Comparison of ENCODE assay signal across 18 mouse cellular contexts in the genomic region with DNA sequence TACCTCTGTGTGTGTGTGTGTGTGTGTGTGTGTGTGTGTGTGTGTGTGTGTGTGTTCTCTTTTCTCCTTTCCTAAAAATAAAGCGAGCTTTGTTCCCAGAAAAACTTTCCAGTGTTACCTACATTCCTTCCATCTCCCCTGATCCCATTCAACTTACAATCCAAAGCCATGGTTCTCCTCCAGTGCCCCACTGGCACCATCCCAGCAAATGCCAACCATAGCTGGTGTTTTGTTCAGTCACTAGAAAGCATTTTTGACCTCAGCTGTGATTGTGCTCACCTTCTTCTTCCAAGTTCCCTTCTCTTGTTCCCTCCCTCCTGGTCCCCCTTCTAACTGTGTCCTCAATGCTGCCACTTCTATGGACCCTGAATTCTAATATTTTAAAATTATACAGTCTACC.
A peak's percentile ranks its signal among the peaks of the same experiment; 100 is the strongest.
DNase-seq lines count a peak whose midpoint lies in the region; TF ChIP-seq lines count a peak whose summit lies in the region.
"Had no signal": no experiment of that assay in that cellular context is flagged by ENCODE, and none has a peak within 500 bp of the region (broad histone marks: within the 10 kb centered on the region; RNA-seq: fewer than 3 reads in every experiment).

No protein-coding gene starts in this region.

- no peak overlapping the region for H3K27ac ChIP-seq in CH12.LX (ENCODE audit: insufficient read depth, low read depth)
- no peak overlapping the region for H3K27ac ChIP-seq in hindbrain, embryonic 10.5 days
- H3K27ac ChIP-seq: hindbrain, postnatal 0 days; layer of hippocampus, adult 2 months; macrophage; midbrain, embryonic 15.5 days; neural tube, embryonic 13.5 days had no signal

- peak overlapping the region; percentile 40; the same call in 1 of the 2 replicates for H3K4me2 ChIP-seq in CH12.LX (ENCODE audit: insufficient read depth, low read depth, poor library complexity, severe bottlenecking)
- H3K4me2 ChIP-seq: midbrain, embryonic 15.5 days; neural tube, embryonic 13.5 days had no signal

- peak; percentile 55 to 63 for DNase-seq in heart, postnatal 10 days
- DNase-seq in heart, adult 8-10 months (ENCODE audit: low spot score): no peak
- no peak for DNase-seq in CH12.LX (ENCODE audit: extremely low read depth)
- peak; percentile 60 for DNase-seq in heart, postnatal 4 days
- DNase-seq in kidney, postnatal 36 days: peak; percentile 65 to 87
- DNase-seq in frontal cortex, postnatal 25 days (ENCODE audit: low spot score in 2 of 2): no peak
- DNase-seq in hindbrain, embryonic 10.5 days (ENCODE audit: low spot score): no peak
- DNase-seq: adrenal gland, postnatal 14 days; cerebellum, adult 9-10 months; gastrocnemius, postnatal 10 days; right cerebral cortex, postnatal 4 days; thymus, postnatal 14 days had no signal

- in situ Hi-C loops in CH12.LX (cut with MboI; ENCODE audit: low pct_ligation_motif_present, low pct_unique_long_range_greater_than_20kb, low sequenced_read_pairs): no loop called here

- no peaks in the 10 kb centered on the region for H3K79me2 ChIP-seq in CH12.LX (replicated peaks; ENCODE audit: control insufficient read depth, extremely low read depth, insufficient read depth, poor library complexity, severe bottlenecking)

- no peak overlapping the region for H3K4me3 ChIP-seq in CH12.LX (replicated peaks in 1 of 3; ENCODE audit: low read depth in 2 of 3, low read length in 2 of 3, poor library complexity in 1 of 3)
- H3K4me3 ChIP-seq in hindbrain, embryonic 10.5 days: no peak overlapping the region
- H3K4me3 ChIP-seq: layer of hippocampus, adult 2 months; midbrain, embryonic 15.5 days; myocyte; neural tube, embryonic 13.5 days had no signal

- no peak for TF ChIP-seq RAD21 in CH12.LX (IDR thresholded peaks at IDR 0.05; ENCODE audit: low read depth, low read length)

- 100% methylated on average over 1 of the region's 1 CpGs for WGBS in hindbrain, embryonic 10.5 days

- TF ChIP-seq CTCF in CH12.LX (conservative IDR thresholded peaks at IDR 0.05 in 1 of 2, IDR thresholded peaks at IDR 0.05 in 1 of 2; ENCODE audit: low read depth in 2 of 2, low read length in 2 of 2): no peak

- H3K9me3 ChIP-seq in CH12.LX (replicated peaks; ENCODE audit: low read length): no peaks in the 10 kb centered on the region
- H3K9me3 ChIP-seq in hindbrain, embryonic 10.5 days: no peaks in the 10 kb centered on the region
- H3K9me3 ChIP-seq: midbrain, embryonic 15.5 days; neural tube, embryonic 13.5 days had no signal

- no peaks in the 10 kb centered on the region for H3K36me3 ChIP-seq in CH12.LX (replicated peaks in 1 of 2; ENCODE audit: control insufficient read depth in 1 of 2, insufficient read depth in 1 of 2, low read length in 1 of 2)
- H3K36me3 ChIP-seq in hindbrain, embryonic 10.5 days: no peaks in the 10 kb centered on the region
- H3K36me3 ChIP-seq: midbrain, embryonic 15.5 days; neural tube, embryonic 13.5 days had no signal

- TF ChIP-seq EP300 in CH12.LX (IDR thresholded peaks at IDR 0.05; ENCODE audit: low read length): no peak

- no peaks in the 10 kb centered on the region for H3K27me3 ChIP-seq in CH12.LX (replicated peaks)
- H3K27me3 ChIP-seq in hindbrain, embryonic 10.5 days (ENCODE audit: insufficient read depth, poor library complexity, severe bottlenecking): no peaks in the 10 kb centered on the region
- H3K27me3 ChIP-seq: midbrain, embryonic 15.5 days; neural tube, embryonic 13.5 days had no signal

- dilution Hi-C loops in CH12.LX (cut with MboI; ENCODE audit: extremely low pct_ligation_motif_present, extremely low pct_unique_long_range_greater_than_20kb, low sequenced_read_pairs): no loop called here

- intact Hi-C loops in heart, postnatal 10 days (cut with DNase I): no loop called here

- H3K4me1 ChIP-seq in CH12.LX (ENCODE audit: control insufficient read depth in 1 of 2, insufficient read depth in 2 of 2): peaks cover 0 to 4% of the 10 kb centered on the region in 2 experiments; a peak in 1 of 4 replicates
- H3K4me1 ChIP-seq in hindbrain, embryonic 10.5 days (replicated peaks): no peaks in the 10 kb centered on the region
- H3K4me1 ChIP-seq: midbrain, embryonic 15.5 days; neural tube, embryonic 13.5 days had no signal

- no peak overlapping the region for H3K9ac ChIP-seq in CH12.LX (ENCODE audit: insufficient read depth, low read depth)
- H3K9ac ChIP-seq: midbrain, embryonic 15.5 days; neural tube, embryonic 13.5 days had no signal

- TF ChIP-seq POLR2A in CH12.LX (IDR thresholded peaks at IDR 0.05; ENCODE audit: low read depth, low read length): no peak

TF ChIP-seq in CH12.LX, 34 proteins besides CTCF, POLR2A, EP300 and RAD21:
- TF ChIP-seq ZMIZ1 (IDR thresholded peaks at IDR 0.05; ENCODE audit: low read depth, low read length) (no peak), UBTF (IDR thresholded peaks at IDR 0.05; ENCODE audit: low read depth, low read length) (no peak), POLR2AphosphoS2 (IDR thresholded peaks at IDR 0.05; ENCODE audit: low read depth, low read length) (no peak), CHD1 (IDR thresholded peaks at IDR 0.05; ENCODE audit: low read depth, low read length) (no peak), USF2 (conservative IDR thresholded peaks at IDR 0.05; ENCODE audit: low read depth, low read length) (no peak), JUND (conservative IDR thresholded peaks at IDR 0.05; ENCODE audit: low read depth, low read length) (no peak), KAT2A (IDR thresholded peaks at IDR 0.05; ENCODE audit: insufficient replicate concordance, low read length) (no peak), CHD2 (IDR thresholded peaks at IDR 0.05; ENCODE audit: low read length) (no peak), MEF2A (IDR thresholded peaks at IDR 0.05; ENCODE audit: borderline replicate concordance, low read depth, low read length) (no peak)
TF ChIP-seq in CH12.LX: peak in this region for 0.

Comparison
In these comparisons a context has a peak if more than half of its experiments do, and no peak if none do; other contexts are left out.
1. DNase-seq: peak in heart, postnatal 10 days (2 of 2), heart, postnatal 4 days (single experiment) and kidney, postnatal 36 days (2 of 2); none in heart, adult 8-10 months (single experiment), CH12.LX (single experiment), frontal cortex, postnatal 25 days (0 of 2) and hindbrain, embryonic 10.5 days (single experiment).